ENCODE assay signal across 10 mouse cellular contexts in the genomic region with DNA sequence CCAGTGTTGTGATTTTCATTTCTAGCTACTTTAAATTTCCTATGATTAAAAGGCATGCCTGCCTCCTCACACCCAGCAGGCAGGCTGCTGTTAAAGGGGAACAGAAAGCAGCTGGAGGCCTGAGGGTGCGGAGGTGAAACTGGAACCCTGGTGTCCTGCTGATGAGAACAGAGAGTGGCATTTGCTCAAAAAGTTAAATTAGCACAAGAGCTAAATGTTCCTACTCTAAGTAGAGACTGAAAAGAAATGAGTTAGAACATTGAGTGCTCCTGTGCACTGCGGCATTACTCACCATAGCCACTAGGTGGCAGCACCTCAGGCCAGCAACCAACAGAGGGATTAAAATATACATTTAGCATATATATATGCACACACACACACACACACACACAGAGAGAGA. TPM values are rescaled to one million over a fixed set of nuclear protein-coding genes. Genes with fewer than 3 reads are reported as not detected.
DNase-seq lines count a peak whose midpoint lies in the region; ATAC-seq and TF ChIP-seq lines count a peak whose summit lies in the region.
"Had no signal": no experiment of that assay in that cellular context is flagged by ENCODE, and none has a peak within 500 bp of the region (broad histone marks: within the 10 kb centered on the region; RNA-seq: fewer than 3 reads in every experiment).

No protein-coding gene starts in this region.

- intact Hi-C loops in gastrocnemius, adult 2 months (cut with DNase I): no loop called here
- intact Hi-C loops in gastrocnemius, postnatal 36 days (cut with DNase I): no loop called here

- peak; percentile 61 for DNase-seq in gastrocnemius, adult 2 months
- DNase-seq in gastrocnemius, postnatal 36 days: no peak
- DNase-seq in 416B (ENCODE audit: low read depth): peak; percentile 38
- DNase-seq in T-cell, adult 2 months (ENCODE audit: low spot score): peak; percentile 32
- DNase-seq in embryonic facial prominence, embryonic 10.5 days (ENCODE audit: low spot score): peak; percentile 55
- DNase-seq in layer of hippocampus, adult 11-12 months (ENCODE audit: low spot score): peak; percentile 75
- peak; percentile 82 to 85 for DNase-seq in spleen, postnatal 36 days (ENCODE audit: low spot score in 2 of 2)

- no peak overlapping the region for H3K27ac ChIP-seq in gastrocnemius, adult 2 months
- no peak overlapping the region for H3K27ac ChIP-seq in embryonic facial prominence, embryonic 10.5 days (replicated peaks)

- H3K36me3 ChIP-seq in embryonic facial prominence, embryonic 10.5 days (replicated peaks): no peaks in the 10 kb centered on the region

- no peak overlapping the region for H3K4me3 ChIP-seq in gastrocnemius, adult 2 months
- no peak overlapping the region for H3K4me3 ChIP-seq in embryonic facial prominence, embryonic 10.5 days

- no peaks in the 10 kb centered on the region for H3K9me3 ChIP-seq in embryonic facial prominence, embryonic 10.5 days

- peak; percentile 83 for ATAC-seq in megakaryocyte progenitor cell, adult 5-6 weeks (replicated peaks; ENCODE audit: poor library complexity)

- WGBS in embryonic facial prominence, embryonic 10.5 days: 13% methylated on average over 2 of the region's 2 CpGs

- H3K27me3 ChIP-seq in embryonic facial prominence, embryonic 10.5 days (replicated peaks; ENCODE audit: low read depth, poor library complexity, severe bottlenecking): no peaks in the 10 kb centered on the region

- TF ChIP-seq CTCF in gastrocnemius, adult 2 months (IDR thresholded peaks at IDR 0.05): peak; percentile 80

- peaks cover 12% of the 10 kb centered on the region for H3K4me1 ChIP-seq in embryonic facial prominence, embryonic 10.5 days

RNA-seq across cellular contexts. Expression of a gene that starts 12.4 kb away (rescaled TPM):
- total RNA-seq in gastrocnemius, adult 2 months (2021): not detected
- total RNA-seq in gastrocnemius, postnatal 36 days (2021): not detected
- polyA plus RNA-seq in embryonic facial prominence, embryonic 10.5 days (2016; fragmentation: Nextera tagmentation; extraction: Ambion mirVana): not detected in 2 replicates
- not detected in 2 replicates for total RNA-seq in megakaryocyte progenitor cell, adult 5-6 weeks (2015)
- not detected in 2 replicates for total RNA-seq in megakaryocyte progenitor cell, adult 5-6 weeks (2017)
- total RNA-seq: layer of hippocampus, postnatal 36 days had no signal
- polyA plus RNA-seq: stomach, embryonic 14.5 days had no signal

RNA-seq across cellular contexts. Expression of a gene that starts 22.3 kb away (rescaled TPM):
- 1 to 10 TPM in 1 of 2 experiments, under 1 TPM in 1; 0.97 to 1.6 TPM for total RNA-seq in gastrocnemius, adult 2 months (2021)
- total RNA-seq in gastrocnemius, postnatal 36 days (2021): 1 to 10 TPM; 1.3 to 1.4 TPM
- 0.37 and 0.53 TPM in 2 replicates for polyA plus RNA-seq in embryonic facial prominence, embryonic 10.5 days (2016; fragmentation: Nextera tagmentation; extraction: Ambion mirVana)
- 0.25 TPM in 1 of 2 replicates, not detected in the other for total RNA-seq in megakaryocyte progenitor cell, adult 5-6 weeks (2015)
- total RNA-seq in megakaryocyte progenitor cell, adult 5-6 weeks (2017): 0.17 and 0.30 TPM in 2 replicates

RNA-seq across cellular contexts. Expression of a gene that starts 30.3 kb away (rescaled TPM):
- 1 to 10 TPM; 1.2 to 3.6 TPM for total RNA-seq in gastrocnemius, adult 2 months (2021)
- under 1 TPM; 0.71 to 0.89 TPM for total RNA-seq in gastrocnemius, postnatal 36 days (2021)
- 0.18 and 0.52 TPM in 2 replicates for polyA plus RNA-seq in embryonic facial prominence, embryonic 10.5 days (2016; fragmentation: Nextera tagmentation; extraction: Ambion mirVana)
- total RNA-seq in megakaryocyte progenitor cell, adult 5-6 weeks (2015): not detected in 2 replicates
- not detected in 2 replicates for total RNA-seq in megakaryocyte progenitor cell, adult 5-6 weeks (2017)

Comparison
In these comparisons a context has a peak if more than half of its experiments do, and no peak if none do; other contexts are left out.
1. DNase-seq: peak in gastrocnemius, adult 2 months (single experiment), 416B (single experiment), T-cell, adult 2 months (single experiment), embryonic facial prominence, embryonic 10.5 days (single experiment), layer of hippocampus, adult 11-12 months (single experiment) and spleen, postnatal 36 days (2 of 2); none in gastrocnemius, postnatal 36 days (0 of 2).